Mouse (Mus musculus): ENCODE data around the gene Rbfox1. TPM values are rescaled to one million over a fixed set of nuclear protein-coding genes. Genes with fewer than 3 reads are reported as not detected.

Rbfox1 gene
- 0.13 and 0.26 TPM in 2 replicates for polyA plus RNA-seq (2012)

DNA sequence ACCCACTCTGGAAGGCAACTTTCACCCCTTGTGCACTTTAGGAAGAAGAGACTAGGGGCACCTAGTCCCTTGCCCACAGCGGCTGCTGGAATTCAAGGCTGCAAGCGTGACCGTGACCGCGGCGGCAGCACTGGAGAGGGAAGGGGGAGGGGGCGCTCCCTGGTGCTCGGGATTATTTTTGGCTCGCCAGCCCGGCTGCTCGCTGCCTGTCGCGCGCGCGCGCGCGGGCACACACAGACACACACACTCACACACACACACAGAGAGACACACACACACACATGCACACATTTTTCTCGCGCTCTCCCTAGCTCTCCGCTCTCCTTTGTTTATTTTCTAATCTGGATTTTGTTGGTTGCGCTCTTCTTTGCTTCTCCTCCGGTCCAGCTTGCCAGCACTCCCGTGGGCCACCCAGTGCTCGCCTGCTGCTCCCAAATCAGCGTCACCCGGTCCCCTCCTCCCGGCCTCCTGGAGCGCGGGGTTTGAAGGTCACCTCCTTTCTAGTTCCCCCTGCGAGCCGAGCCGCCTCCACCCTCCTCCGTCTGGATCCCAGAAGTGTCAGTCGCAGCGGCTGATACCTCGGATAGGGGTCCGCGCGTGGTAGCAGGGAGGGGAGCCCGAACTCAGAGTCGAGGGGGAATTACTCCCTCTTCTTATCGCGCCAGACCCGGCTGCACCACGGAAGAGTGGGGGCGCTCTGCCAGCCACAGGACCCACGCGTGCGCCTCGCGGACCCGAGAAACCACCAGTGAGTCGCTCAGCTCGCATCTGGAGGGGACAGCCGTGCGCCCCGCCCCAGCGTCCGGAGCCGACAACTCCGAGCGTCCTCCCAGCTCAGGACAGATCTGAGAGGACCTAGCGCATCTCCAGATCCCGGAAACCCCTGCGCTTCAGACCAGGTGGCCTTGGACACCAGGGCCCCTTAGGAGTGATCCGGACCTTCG, at the start of gene Rbfox1:
Gene Rbfox1, plus strand, starts transcription at position 610 of the 944 bp plus-strand sequence.

